Comparison of ENCODE assay signal across 9 mouse cellular contexts in the genomic region with DNA sequence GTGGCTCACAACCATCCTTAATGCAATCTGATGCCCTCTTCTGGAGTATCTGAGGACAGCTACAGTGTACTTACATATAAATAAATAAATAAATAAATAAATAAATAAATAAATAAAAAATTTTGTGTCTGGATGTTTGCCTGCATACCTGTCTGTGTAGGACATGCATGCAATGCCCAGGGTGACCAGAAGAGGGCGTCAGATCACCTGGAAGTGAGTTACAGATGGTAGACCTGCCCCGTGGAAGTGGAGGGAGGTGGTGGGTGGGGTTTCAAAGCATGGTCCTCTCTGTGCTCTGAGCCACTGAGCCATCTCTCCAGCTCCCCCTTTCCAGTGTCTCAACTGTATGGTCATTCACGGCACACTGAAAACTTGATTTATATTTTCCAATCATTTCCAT. TPM values are rescaled to one million over a fixed set of nuclear protein-coding genes. Genes with fewer than 3 reads are reported as not detected.
A peak's percentile ranks its signal among the peaks of the same experiment; 100 is the strongest.
DNase-seq lines count a peak whose midpoint lies in the region; ATAC-seq lines count a peak whose summit lies in the region.
"Had no signal": no experiment of that assay in that cellular context is flagged by ENCODE, and none has a peak within 500 bp of the region (broad histone marks: within the 10 kb centered on the region; RNA-seq: fewer than 3 reads in every experiment).

No protein-coding gene starts in this region.

- H3K36me3 ChIP-seq in forebrain, embryonic 10.5 days (replicated peaks) = peaks cover 67% of the 10 kb centered on the region
- peaks cover 42% of the 10 kb centered on the region for H3K36me3 ChIP-seq in forebrain, embryonic 13.5 days (ENCODE audit: poor library complexity, severe bottlenecking)
- H3K36me3 ChIP-seq in neural tube, embryonic 15.5 days = peaks cover 45% of the 10 kb centered on the region

- no peak overlapping the region for H3K9ac ChIP-seq in forebrain, embryonic 13.5 days
- no peak overlapping the region for H3K9ac ChIP-seq in neural tube, embryonic 15.5 days (replicated peaks)
- H3K9ac ChIP-seq: heart, embryonic 15.5 days had no signal

- H3K9me3 ChIP-seq in forebrain, embryonic 10.5 days = no peaks in the 10 kb centered on the region; the same call in 1 of the 2 replicates
- no peaks in the 10 kb centered on the region for H3K9me3 ChIP-seq in forebrain, embryonic 13.5 days (replicated peaks)
- no peaks in the 10 kb centered on the region for H3K9me3 ChIP-seq in neural tube, embryonic 15.5 days (replicated peaks)
- H3K9me3 ChIP-seq: heart, embryonic 15.5 days had no signal

- H3K27ac ChIP-seq in forebrain, embryonic 10.5 days = no peak overlapping the region
- no peak overlapping the region for H3K27ac ChIP-seq in forebrain, embryonic 13.5 days
- H3K27ac ChIP-seq in neural tube, embryonic 15.5 days (replicated peaks) = no peak overlapping the region
- H3K27ac ChIP-seq: heart, embryonic 15.5 days had no signal

- no peak overlapping the region for H3K4me2 ChIP-seq in forebrain, embryonic 13.5 days
- H3K4me2 ChIP-seq in neural tube, embryonic 15.5 days = no peak overlapping the region
- H3K4me2 ChIP-seq: heart, embryonic 15.5 days had no signal

- no peak overlapping the region for H3K4me3 ChIP-seq in forebrain, embryonic 10.5 days
- H3K4me3 ChIP-seq in forebrain, embryonic 13.5 days = no peak overlapping the region
- H3K4me3 ChIP-seq in neural tube, embryonic 15.5 days (replicated peaks) = no peak overlapping the region
- H3K4me3 ChIP-seq: heart, embryonic 15.5 days had no signal

- WGBS in forebrain, embryonic 10.5 days = 54% methylated on average over 3 of the region's 3 CpGs
- 48% methylated on average over 3 of the region's 3 CpGs for WGBS in forebrain, embryonic 13.5 days
- 47% methylated on average over 3 of the region's 3 CpGs for WGBS in neural tube, embryonic 15.5 days

- H3K4me1 ChIP-seq in forebrain, embryonic 10.5 days = no peaks in the 10 kb centered on the region; the same call in 1 of the 2 replicates
- no peaks in the 10 kb centered on the region for H3K4me1 ChIP-seq in forebrain, embryonic 13.5 days
- H3K4me1 ChIP-seq in neural tube, embryonic 15.5 days = peaks cover 4% of the 10 kb centered on the region; the same call in 1 of the 2 replicates
- H3K4me1 ChIP-seq: heart, embryonic 15.5 days had no signal

- H3K27me3 ChIP-seq in forebrain, embryonic 10.5 days (ENCODE audit: poor library complexity, severe bottlenecking) = no peaks in the 10 kb centered on the region
- no peaks in the 10 kb centered on the region for H3K27me3 ChIP-seq in forebrain, embryonic 13.5 days
- H3K27me3 ChIP-seq in neural tube, embryonic 15.5 days (replicated peaks) = no peaks in the 10 kb centered on the region
- H3K27me3 ChIP-seq: heart, embryonic 15.5 days had no signal

- peak; percentile 45 for DNase-seq in forebrain, embryonic 10.5 days (ENCODE audit: extremely low spot score, low spot score)
- DNase-seq in neural tube, embryonic 10.5 days (ENCODE audit: extremely low spot score, low spot score) = peak; percentile 40
- DNase-seq in cerebellum, postnatal 25 days = peak; percentile 58 to 77
- peak; percentile 55 for DNase-seq in kidney, postnatal 14 days
- peak; percentile 67 to 79 for DNase-seq in natural killer cell, adult 2 months (ENCODE audit: low spot score in 2 of 2)
- peak; percentile 76 to 86 for DNase-seq in thymus, postnatal 10 days (ENCODE audit: low spot score in 2 of 2)

- no peak for ATAC-seq in forebrain, embryonic 13.5 days
- no peak for ATAC-seq in neural tube, embryonic 15.5 days (ENCODE audit: low FRiP score)

RNA-seq across cellular contexts. Expression of a gene that starts 6.2 kb away (rescaled TPM):
- 17.8 and 19.4 TPM in 2 replicates for polyA plus RNA-seq in forebrain, embryonic 10.5 days (2016; fragmentation: Nextera tagmentation; extraction: Ambion mirVana)
- polyA plus RNA-seq in forebrain, embryonic 13.5 days (2015; fragmentation: Nextera tagmentation; extraction: Ambion mirVana) = 22.6 and 23.9 TPM in 2 replicates
- polyA plus RNA-seq in neural tube, embryonic 15.5 days (2015; fragmentation: Nextera tagmentation; extraction: Ambion mirVana) = 26.8 and 27.7 TPM in 2 replicates

RNA-seq across cellular contexts. Expression of a gene that starts 11.0 kb away (rescaled TPM):
- polyA plus RNA-seq in forebrain, embryonic 10.5 days (2016; fragmentation: Nextera tagmentation; extraction: Ambion mirVana) = 29.5 and 29.9 TPM in 2 replicates
- 43.5 and 47.3 TPM in 2 replicates for polyA plus RNA-seq in forebrain, embryonic 13.5 days (2015; fragmentation: Nextera tagmentation; extraction: Ambion mirVana)
- polyA plus RNA-seq in neural tube, embryonic 15.5 days (2015; fragmentation: Nextera tagmentation; extraction: Ambion mirVana) = 43.0 and 44.7 TPM in 2 replicates

RNA-seq across cellular contexts. Expression of a gene that starts 47.1 kb away (rescaled TPM):
- polyA plus RNA-seq in forebrain, embryonic 10.5 days (2016; fragmentation: Nextera tagmentation; extraction: Ambion mirVana) = 112 and 113 TPM in 2 replicates
- polyA plus RNA-seq in forebrain, embryonic 13.5 days (2015; fragmentation: Nextera tagmentation; extraction: Ambion mirVana) = 152 and 158 TPM in 2 replicates
- 149 and 154 TPM in 2 replicates for polyA plus RNA-seq in neural tube, embryonic 15.5 days (2015; fragmentation: Nextera tagmentation; extraction: Ambion mirVana)
